Mouse (Mus musculus) layer of hippocampus, postnatal 36 days (tissue): ENCODE measurements around the gene Reck. TPM values are rescaled to one million over a fixed set of nuclear protein-coding genes. Genes with fewer than 3 reads are reported as not detected.

Experiments used
- DNase-seq, 2 experiments: peaks; one replicate each; pipeline ENCODE4 v3.0.0; 2022
- total RNA-seq, 2 experiments: library from RNA; stranded (reverse); gene quantifications; 2 replicates each; pipeline ENCODE4 v1.2.3; 2021

Reck gene
- total RNA-seq = 1 to 10 TPM; 5.8 to 7.5 TPM

GRCm38 (mm10) chr4:43875160-43875918 is at the start of gene Reck:
Reck (plus strand) TSS chr4:43875530.
- DNase-seq = peak; percentile 80 to 83

- DNase-seq = no peak
These were observed 46.5 kb upstream of the Reck start for GRCm38 (mm10) chr4:43828806-43829205.

GRCm38 (mm10) chr4:43832031-43832430 is 43.3 kb upstream of the Reck start:
- DNase-seq = no peak

- DNase-seq = no peak
These were observed 41.6 kb upstream of the Reck start for GRCm38 (mm10) chr4:43833752-43834151.

GRCm38 (mm10) chr4:43834749-43835148 is 40.6 kb upstream of the Reck start:
- no peak for DNase-seq

- DNase-seq = no peak
These were observed 37.0 kb upstream of the Reck start for GRCm38 (mm10) chr4:43838326-43838725.

GRCm38 (mm10) chr4:43840101-43840500 is 35.2 kb upstream of the Reck start, which contains the start of gene Olfr157:
Olfr157 (minus strand) TSS chr4:43840201.
- DNase-seq = no peak

GRCm38 (mm10) chr4:43851265-43851664 is 24.1 kb upstream of the Reck start, which contains the start of gene Olfr155:
Olfr155 (plus strand) TSS chr4:43851565.
- DNase-seq = no peak

GRCm38 (mm10) chr4:43854101-43854500 is 21.2 kb upstream of the Reck start:
- no peak for DNase-seq

- no peak for DNase-seq
These were observed 15.4 kb upstream of the Reck start for GRCm38 (mm10) chr4:43859886-43860285.

GRCm38 (mm10) chr4:43860744-43861519 is 14.4 kb upstream of the Reck start:
- DNase-seq = peak; percentile 42 to 67

GRCm38 (mm10) chr4:43863298-43863697 is 12.0 kb upstream of the Reck start:
- no peak for DNase-seq

- DNase-seq = no peak
These were observed 5.5 kb upstream of the Reck start for GRCm38 (mm10) chr4:43869821-43870220.

- DNase-seq = no peak
These were observed 829 bp upstream of the Reck start for GRCm38 (mm10) chr4:43874501-43874900.

- DNase-seq = peak in 1 of 2 experiments; percentile 12
These were observed 635 bp downstream of the Reck start for GRCm38 (mm10) chr4:43875919-43876411.

- no peak for DNase-seq
These were observed 1.9 kb downstream of the Reck start for GRCm38 (mm10) chr4:43877230-43877629.

GRCm38 (mm10) chr4:43878121-43878776 is 2.9 kb downstream of the Reck start:
- no peak for DNase-seq

GRCm38 (mm10) chr4:43879566-43879965 is 4.2 kb downstream of the Reck start:
- no peak for DNase-seq

- DNase-seq = peak in 1 of 2 experiments; percentile 9
These were observed 8.9 kb downstream of the Reck start for GRCm38 (mm10) chr4:43884196-43884595.

- no peak for DNase-seq
These were observed 15.9 kb downstream of the Reck start for GRCm38 (mm10) chr4:43891247-43891646.

- no peak for DNase-seq
These were observed 21.9 kb downstream of the Reck start for GRCm38 (mm10) chr4:43897209-43897608.

- DNase-seq = no peak
These were observed 23.9 kb downstream of the Reck start for GRCm38 (mm10) chr4:43899197-43899596.

- no peak for DNase-seq
These were observed 28.4 kb downstream of the Reck start for GRCm38 (mm10) chr4:43903690-43904089.
